Mouse (Mus musculus) liver, adult 2 months (tissue): ENCODE data around the gene Il34.

Experiments used
- CTCF ChIP-seq: fragments of 200-500 bp; IDR thresholded peaks from 2 replicates; pipeline ENCODE4 v1.5.1; 2011; ENCODE audit warnings: low read depth, low read length, control low read depth
- POLR2A ChIP-seq: fragments of 200-500 bp; IDR thresholded peaks from 2 replicates; pipeline ENCODE4 v1.6.1; 2011; ENCODE audit warnings: low read length, control low read depth; ENCODE audit not compliant: insufficient read depth; ENCODE audit errors: extremely low read depth

GRCm38 (mm10) chr8:110788981-110789380 is 16.7 kb downstream of the Il34 start:
- TF ChIP-seq POLR2A (no peak), CTCF (no peak)
